Mouse (Mus musculus) kidney, adult 2 months (tissue): Measurements from ENCODE around the gene Cx3cr1.

Source experiments
- CTCF ChIP-seq: fragments of 200-500 bp; conservative IDR thresholded peaks from 2 replicates; pipeline ENCODE4 v1.5.1; 2011; ENCODE audit warnings: low read depth, mild to moderate bottlenecking, control low read depth, low read length, moderate library complexity, mixed read lengths; ENCODE audit not compliant: insufficient read depth, insufficient read length
- POLR2A ChIP-seq: fragments of 200-500 bp; IDR thresholded peaks from one replicate; pipeline ENCODE4 v1.6.1; 2011; ENCODE audit warnings: low read depth, low read length, control low read depth

DNA sequence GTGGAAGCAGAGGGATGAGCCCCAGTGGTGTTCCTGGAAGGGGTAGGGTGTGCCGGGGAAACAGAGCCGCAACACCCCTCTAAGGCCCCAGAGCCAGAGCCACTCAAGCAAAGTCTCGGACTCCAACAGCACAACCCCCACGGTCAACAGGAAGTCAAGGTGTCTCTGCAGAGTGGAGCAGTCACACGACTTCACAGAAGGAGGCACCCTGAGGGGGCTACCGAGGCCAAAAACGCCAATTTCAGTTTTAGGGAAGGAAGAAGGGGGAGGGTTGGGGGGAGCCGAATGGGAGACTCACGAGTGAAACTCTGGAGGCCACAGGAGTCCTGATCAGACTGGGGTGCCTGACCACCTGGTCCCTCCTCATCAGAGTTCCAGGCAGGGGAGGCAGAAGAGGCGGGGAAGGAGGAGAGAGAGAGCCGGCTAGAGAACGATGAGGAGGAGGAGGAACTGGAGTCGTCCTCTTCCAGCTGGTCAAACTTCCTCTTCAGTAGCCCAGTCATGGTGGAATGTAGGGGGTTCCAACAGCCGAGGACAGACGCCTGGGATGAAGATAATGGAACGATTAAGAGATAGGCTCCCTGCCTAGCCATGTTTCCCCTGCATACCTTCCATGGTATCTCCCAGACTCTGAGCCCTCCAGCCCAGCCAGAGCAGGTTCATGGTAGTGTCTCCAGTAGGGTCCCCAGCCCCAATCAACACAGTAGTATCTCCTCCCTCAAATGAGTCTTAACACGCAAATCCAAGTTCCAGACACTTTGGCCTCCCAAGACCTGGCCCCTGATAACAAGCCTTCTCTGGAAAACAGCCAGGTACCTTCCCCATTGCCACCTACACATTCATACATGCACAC, 92.7 kb downstream of the Cx3cr1 start:
- TF ChIP-seq POLR2A (no peak), CTCF (no peak)
